Mouse (Mus musculus) inflammation-experienced regulatory T-cells, adult 6 months (primary cell): ENCODE results near the gene Ttc17. TPM values are rescaled to one million over a fixed set of nuclear protein-coding genes. Genes with fewer than 3 reads are reported as not detected.

ENCODE experiments used
- polyA plus RNA-seq, 3 experiments: library from polyadenylated mRNA; unstranded; fragments of 100-300 nt; shearing (Covaris generic); gene quantifications; one replicate each; pipeline ENCODE4 v1.2.1; 2017

Gene Ttc17
- polyA plus RNA-seq, 3 experiments from 2014 or later = 35.9 to 45.7 (median 41.6) TPM

Other genes starting within 250 kb of the Ttc17 start
- gene Hsd17b12, start 248.7 kb downstream of the Ttc17 start, polyA plus RNA-seq = 10 to 100 TPM; 66.8 to 83.9 (median 72.2) TPM
- 100 to 1,000 TPM in 1 of 3 experiments, 10 to 100 TPM in 2; 87.9 to 115 (median 99.9) TPM for gene Api5, start 31.4 kb upstream of the Ttc17 start, polyA plus RNA-seq